Mouse (Mus musculus) urinary bladder, postnatal 25 days (tissue): ENCODE data around the gene Olfr1168.
"Not testable (repeated sequence)": the region's sequence is repeated elsewhere in the genome, so short reads cannot be mapped to it uniquely, and the experiment has no call there.

ENCODE experiments used
- DNase-seq: peaks from one replicate; pipeline ENCODE4 v3.0.0; 2022; ENCODE audit warnings: low spot score

Gene Olfr1168

DNA sequence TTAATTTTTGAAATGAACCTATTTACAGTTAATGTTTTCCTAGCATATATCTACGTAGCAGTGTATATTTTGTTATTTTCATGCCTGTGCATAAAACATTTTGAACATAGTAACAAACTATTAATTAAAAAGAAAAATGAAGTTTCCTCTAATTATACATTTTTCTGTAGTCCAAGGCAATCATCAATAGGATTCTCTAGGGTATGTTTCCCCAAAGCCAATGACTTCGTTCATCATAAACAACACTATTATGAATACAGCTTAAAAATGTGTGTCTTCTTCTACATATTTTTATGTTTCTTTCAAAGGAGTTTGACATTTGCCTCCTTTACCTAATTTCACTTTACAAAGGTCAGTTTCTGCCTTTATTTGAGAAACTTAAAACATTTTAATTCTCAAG lies at the start of gene Olfr1168:
Olfr1168 (plus strand) TSS at position 301 of the 400 bp plus-strand sequence.
- DNase-seq: no peak

GRCm38 (mm10) chr2:88155093-88155492 lies 26.6 kb upstream of the Olfr1168 start, which contains the start of gene Olfr1167:
TSS of gene Olfr1167 (minus strand) at chr2:88155193.
- DNase-seq: not testable (repeated sequence)

- DNase-seq: no peak
Measured at GRCm38 (mm10) chr2:88220784-88221183, 39.1 kb downstream of the Olfr1168 start.

GRCm38 (mm10) chr2:88228234-88228633 lies 46.6 kb downstream of the Olfr1168 start, which contains the start of gene Olfr1170:
TSS of gene Olfr1170 (minus strand) at chr2:88228334.
- DNase-seq: no peak
